Mouse (Mus musculus): ENCODE data around the gene Ndufa3. TPM values are rescaled to one million over a fixed set of nuclear protein-coding genes. Genes with fewer than 3 reads are reported as not detected.

Gene Ndufa3
- polyA plus RNA-seq, 1 experiment, result 885 TPM

GRCm38 (mm10) chr7:3645488-3646025, 28.4 kb downstream of the Ndufa3 start:
- no peaks in the 10 kb centered on the region for H3K36me3 ChIP-seq (ENCODE audit: control insufficient read depth, insufficient read depth, low read length)
- DNase-seq, result no peak
- peak overlapping the region; percentile 99 for H3K4me3 ChIP-seq (ENCODE audit: insufficient read depth, low read depth, low read length)
- WGBS, result 1% methylated on average over 52 of the region's 58 CpGs
- no peaks in the 10 kb centered on the region for H3K27me3 ChIP-seq (replicated peaks; ENCODE audit: control insufficient read depth, insufficient read depth, low read length)
- peak overlapping the region; percentile 94 for H3K27ac ChIP-seq (ENCODE audit: insufficient read depth, low read depth, low read length)
- TF ChIP-seq CTCF (conservative IDR thresholded peaks at IDR 0.05; ENCODE audit: insufficient read depth, insufficient read length, low read depth, low read length) (no peak), POLR2A (IDR thresholded peaks at IDR 0.05; ENCODE audit: low read depth, low read length) (no peak)
- H3K4me1 ChIP-seq (ENCODE audit: control insufficient read depth, insufficient read depth, low read length), result peaks cover 14% of the 10 kb centered on the region

GRCm38 (mm10) chr7:3646188-3646587, 29.0 kb downstream of the Ndufa3 start:
- peak overlapping the region; percentile 99 for H3K4me3 ChIP-seq (ENCODE audit: insufficient read depth, low read depth, low read length)
- H3K4me1 ChIP-seq (ENCODE audit: control insufficient read depth, insufficient read depth, low read length), result peaks cover 14% of the 10 kb centered on the region
- TF ChIP-seq CTCF (conservative IDR thresholded peaks at IDR 0.05; ENCODE audit: insufficient read depth, insufficient read length, low read depth, low read length) (no peak), POLR2A (IDR thresholded peaks at IDR 0.05; ENCODE audit: low read depth, low read length) (no peak)
- WGBS, result 4% methylated on average over 9 of the region's 9 CpGs
- peaks cover 2% of the 10 kb centered on the region; the same call in 1 of the 2 replicates for H3K36me3 ChIP-seq (ENCODE audit: control insufficient read depth, insufficient read depth, low read length)
- H3K27ac ChIP-seq (ENCODE audit: insufficient read depth, low read depth, low read length), result no peak overlapping the region
- no peak for DNase-seq
- H3K27me3 ChIP-seq (replicated peaks; ENCODE audit: control insufficient read depth, insufficient read depth, low read length), result no peaks in the 10 kb centered on the region

- Histone ChIP-seq H3K36me3 (ENCODE audit: control insufficient read depth, insufficient read depth, low read length) (peaks cover 2% of the 10 kb centered on the region; the same call in 1 of the 2 replicates), H3K4me1 (ENCODE audit: control insufficient read depth, insufficient read depth, low read length) (peaks cover 14% of the 10 kb centered on the region), H3K27me3 (replicated peaks; ENCODE audit: control insufficient read depth, insufficient read depth, low read length) (no peaks in the 10 kb centered on the region), H3K27ac (ENCODE audit: insufficient read depth, low read depth, low read length) (no peak overlapping the region), H3K4me3 (ENCODE audit: insufficient read depth, low read depth, low read length) (peak overlapping the region; percentile 99; the same call in 1 of the 2 replicates)
- TF ChIP-seq POLR2A (IDR thresholded peaks at IDR 0.05; ENCODE audit: low read depth, low read length) (no peak), CTCF (conservative IDR thresholded peaks at IDR 0.05; ENCODE audit: insufficient read depth, insufficient read length, low read depth, low read length) (no peak)
- WGBS, result 43% methylated on average over 4 of the region's 4 CpGs
- DNase-seq, result no peak
Observed at GRCm38 (mm10) chr7:3646641-3647040, 29.5 kb downstream of the Ndufa3 start.

GRCm38 (mm10) chr7:3656966-3657365, 39.8 kb downstream of the Ndufa3 start:
- WGBS, result 83% methylated on average over 4 of the region's 4 CpGs
- H3K27me3 ChIP-seq (replicated peaks; ENCODE audit: control insufficient read depth, insufficient read depth, low read length), result no peaks in the 10 kb centered on the region
- H3K36me3 ChIP-seq (ENCODE audit: control insufficient read depth, insufficient read depth, low read length), result peaks cover 5% of the 10 kb centered on the region
- no peak overlapping the region for H3K4me3 ChIP-seq (ENCODE audit: insufficient read depth, low read depth, low read length)
- no peak overlapping the region for H3K27ac ChIP-seq (ENCODE audit: insufficient read depth, low read depth, low read length)
- TF ChIP-seq POLR2A (IDR thresholded peaks at IDR 0.05; ENCODE audit: low read depth, low read length), result no peak
- TF ChIP-seq CTCF (conservative IDR thresholded peaks at IDR 0.05; ENCODE audit: insufficient read depth, insufficient read length, low read depth, low read length), result no peak
- H3K4me1 ChIP-seq (ENCODE audit: control insufficient read depth, insufficient read depth, low read length), result no peaks in the 10 kb centered on the region
- no peak for DNase-seq

- no peak for TF ChIP-seq CTCF (conservative IDR thresholded peaks at IDR 0.05; ENCODE audit: insufficient read depth, insufficient read length, low read depth, low read length)
- no peak for TF ChIP-seq POLR2A (IDR thresholded peaks at IDR 0.05; ENCODE audit: low read depth, low read length)
- 87% methylated on average over 14 of the region's 14 CpGs for WGBS
- peaks cover 5% of the 10 kb centered on the region for H3K36me3 ChIP-seq (ENCODE audit: control insufficient read depth, insufficient read depth, low read length)
- no peak overlapping the region for H3K4me3 ChIP-seq (ENCODE audit: insufficient read depth, low read depth, low read length)
- no peaks in the 10 kb centered on the region for H3K4me1 ChIP-seq (ENCODE audit: control insufficient read depth, insufficient read depth, low read length)
- no peak overlapping the region for H3K27ac ChIP-seq (ENCODE audit: insufficient read depth, low read depth, low read length)
- no peak for DNase-seq
- no peaks in the 10 kb centered on the region for H3K27me3 ChIP-seq (replicated peaks; ENCODE audit: control insufficient read depth, insufficient read depth, low read length)
Observed at GRCm38 (mm10) chr7:3658578-3658977, 41.4 kb downstream of the Ndufa3 start.

- Histone ChIP-seq H3K27me3 (replicated peaks; ENCODE audit: control insufficient read depth, insufficient read depth, low read length) (no peaks in the 10 kb centered on the region), H3K4me3 (ENCODE audit: insufficient read depth, low read depth, low read length) (peak overlapping the region; percentile 87), H3K36me3 (ENCODE audit: control insufficient read depth, insufficient read depth, low read length) (peaks cover under 1% of the 10 kb centered on the region; the same call in 1 of the 2 replicates), H3K27ac (ENCODE audit: insufficient read depth, low read depth, low read length) (peak overlapping the region; percentile 87), H3K4me1 (ENCODE audit: control insufficient read depth, insufficient read depth, low read length) (peaks cover 7% of the 10 kb centered on the region; the same call in 1 of the 2 replicates)
- 21% methylated on average over 15 of the region's 15 CpGs for WGBS
- peak; percentile 70 for DNase-seq
- TF ChIP-seq CTCF (conservative IDR thresholded peaks at IDR 0.05; ENCODE audit: insufficient read depth, insufficient read length, low read depth, low read length), result no peak
- TF ChIP-seq POLR2A (IDR thresholded peaks at IDR 0.05; ENCODE audit: low read depth, low read length), result no peak
Observed at GRCm38 (mm10) chr7:3664524-3665214, 47.5 kb downstream of the Ndufa3 start.
